In genomic region chr2:164403396-164404081, GRCm38 (mm10) we compare ENCODE assay signal across 10 mouse cellular contexts. TPM values are rescaled to one million over a fixed set of nuclear protein-coding genes. Genes with fewer than 3 reads are reported as not detected.
A peak's percentile ranks its signal among the peaks of the same experiment; 100 is the strongest.
DNase-seq lines count a peak whose midpoint lies in the region; ATAC-seq lines count a peak whose summit lies in the region.
"Had no signal": no experiment of that assay in that cellular context is flagged by ENCODE, and none has a peak within 500 bp of the region (broad histone marks: within the 10 kb centered on the region; RNA-seq: fewer than 3 reads in every experiment).

No protein-coding gene starts in this region.

- no peak overlapping the region for H3K4me3 ChIP-seq in liver, embryonic 11.5 days (ENCODE audit: low read depth, low read length)
- H3K4me3 ChIP-seq in limb, embryonic 10.5 days: peak overlapping the region; percentile 49; the same call in 1 of the 2 replicates

- no peak overlapping the region for H3K4me2 ChIP-seq in liver, embryonic 11.5 days

- peak; percentile 39 to 57 for DNase-seq in frontal cortex, postnatal 10 days (ENCODE audit: low spot score in 2 of 2)
- DNase-seq in liver, embryonic 11.5 days (ENCODE audit: low spot score): no peak
- DNase-seq in liver: no peak
- no peak for DNase-seq in limb, embryonic 10.5 days (ENCODE audit: low spot score)
- DNase-seq in gastrocnemius, postnatal 14 days: no peak
- no peak for DNase-seq in layer of hippocampus, adult 9-10 months (ENCODE audit: low spot score)

- no peaks in the 10 kb centered on the region for H3K36me3 ChIP-seq in liver, embryonic 11.5 days (ENCODE audit: control insufficient read depth, insufficient read depth, low read length)
- no peaks in the 10 kb centered on the region for H3K36me3 ChIP-seq in limb, embryonic 10.5 days

- H3K9me3 ChIP-seq in liver, embryonic 11.5 days (ENCODE audit: control insufficient read depth, low read length): no peaks in the 10 kb centered on the region
- H3K9me3 ChIP-seq in limb, embryonic 10.5 days (replicated peaks): no peaks in the 10 kb centered on the region

- H3K9ac ChIP-seq in liver, embryonic 11.5 days (ENCODE audit: low read depth, low read length): no peak overlapping the region

- peaks cover 2% of the 10 kb centered on the region; the same call in 1 of the 2 replicates for H3K4me1 ChIP-seq in liver, embryonic 11.5 days (replicated peaks; ENCODE audit: control insufficient read depth, insufficient read depth, low read length)
- H3K4me1 ChIP-seq in limb, embryonic 10.5 days: peaks cover 44% of the 10 kb centered on the region

- ATAC-seq in frontal cortex, adult (ENCODE audit: low TSS enrichment): no peak
- 0 out of 2 replicates have a peak, but pooled peaks have one; percentile 14 for ATAC-seq in liver, embryonic 11.5 days (replicated peaks; ENCODE audit: low FRiP score)
- ATAC-seq in megakaryocyte-erythroid progenitor cell, adult 5-6 weeks (replicated peaks; ENCODE audit: low FRiP score, low TSS enrichment, poor library complexity, severe bottlenecking): 0 out of 2 replicates have a peak, but pooled peaks have one; percentile 6
- ATAC-seq: midbrain, embryonic 16.5 days had no signal

- peaks cover 99% of the 10 kb centered on the region for H3K27me3 ChIP-seq in liver, embryonic 11.5 days (replicated peaks; ENCODE audit: control insufficient read depth, insufficient read depth, low read length)
- peaks cover 100% of the 10 kb centered on the region for H3K27me3 ChIP-seq in limb, embryonic 10.5 days (ENCODE audit: low read depth, poor library complexity, severe bottlenecking)

- 8% methylated on average over 14 of the region's 14 CpGs for WGBS in liver, embryonic 11.5 days
- 8% methylated on average over 14 of the region's 14 CpGs for WGBS in limb, embryonic 10.5 days

- no peak overlapping the region for H3K27ac ChIP-seq in liver, embryonic 11.5 days (ENCODE audit: low read depth, low read length)
- H3K27ac ChIP-seq in limb, embryonic 10.5 days: no peak overlapping the region

- intact Hi-C loops in gastrocnemius, postnatal 14 days (cut with DNase I; ENCODE audit: low total_unique reads): no loop called here

RNA-seq across cellular contexts. Expression of gene Rbpjl, which starts 0.6 kb away (rescaled TPM):
- polyA plus RNA-seq in liver, embryonic 11.5 days (2014; fragmentation: Nextera tagmentation; extraction: Ambion mirVana): 0.04 and 0.12 TPM in 2 replicates
- polyA plus RNA-seq in limb, embryonic 10.5 days (2016; fragmentation: Nextera tagmentation; extraction: Ambion mirVana): 0.03 TPM in 1 of 2 replicates, not detected in the other
- not detected in 2 replicates for total RNA-seq in megakaryocyte-erythroid progenitor cell, adult 5-6 weeks (2014; fragmentation: Nextera tagmentation)
- not detected in 2 replicates for total RNA-seq in megakaryocyte-erythroid progenitor cell, adult 5-6 weeks (2017)
- total RNA-seq in gastrocnemius, postnatal 14 days (2021): under 1 TPM in 1 of 2 experiments, not detected in 1; 0.07 TPM

RNA-seq across cellular contexts. Expression of gene Matn4, which starts 1.4 kb away (rescaled TPM):
- polyA plus RNA-seq in liver, embryonic 11.5 days (2014; fragmentation: Nextera tagmentation; extraction: Ambion mirVana): 0.14 and 0.32 TPM in 2 replicates
- 0.15 and 3.0 TPM in 2 replicates for polyA plus RNA-seq in limb, embryonic 10.5 days (2016; fragmentation: Nextera tagmentation; extraction: Ambion mirVana)
- not detected in 2 replicates for total RNA-seq in megakaryocyte-erythroid progenitor cell, adult 5-6 weeks (2014; fragmentation: Nextera tagmentation)
- total RNA-seq in megakaryocyte-erythroid progenitor cell, adult 5-6 weeks (2017): 0.09 TPM in 1 of 2 replicates, not detected in the other
- total RNA-seq in gastrocnemius, postnatal 14 days (2021): 1 to 10 TPM; 3.7 to 5.4 TPM

RNA-seq across cellular contexts. Expression of gene Slpi, which starts 14.6 kb away (rescaled TPM):
- polyA plus RNA-seq in liver, embryonic 11.5 days (2014; fragmentation: Nextera tagmentation; extraction: Ambion mirVana): 9.4 and 11.6 TPM in 2 replicates
- 0.46 TPM in 1 of 2 replicates, not detected in the other for polyA plus RNA-seq in limb, embryonic 10.5 days (2016; fragmentation: Nextera tagmentation; extraction: Ambion mirVana)
- total RNA-seq in megakaryocyte-erythroid progenitor cell, adult 5-6 weeks (2014; fragmentation: Nextera tagmentation): not detected in 2 replicates
- not detected in 2 replicates for total RNA-seq in megakaryocyte-erythroid progenitor cell, adult 5-6 weeks (2017)
- total RNA-seq in gastrocnemius, postnatal 14 days (2021): under 1 TPM; 0.64 to 0.66 TPM
- total RNA-seq: left cerebral cortex, postnatal 25 days had no signal
- polyA plus RNA-seq: midbrain, embryonic 16.5 days had no signal

RNA-seq across cellular contexts. Expression of gene Sdc4, which starts 40.1 kb away (rescaled TPM):
- polyA plus RNA-seq in liver, embryonic 11.5 days (2014; fragmentation: Nextera tagmentation; extraction: Ambion mirVana): 38.9 and 39.2 TPM in 2 replicates
- 22.1 and 24.2 TPM in 2 replicates for polyA plus RNA-seq in limb, embryonic 10.5 days (2016; fragmentation: Nextera tagmentation; extraction: Ambion mirVana)
- total RNA-seq in megakaryocyte-erythroid progenitor cell, adult 5-6 weeks (2014; fragmentation: Nextera tagmentation): 1.0 and 5.3 TPM in 2 replicates
- 0.23 and 1.3 TPM in 2 replicates for total RNA-seq in megakaryocyte-erythroid progenitor cell, adult 5-6 weeks (2017)
- 10 to 100 TPM; 45.1 to 72.6 TPM for total RNA-seq in gastrocnemius, postnatal 14 days (2021)

RNA-seq across cellular contexts. Expression of gene Sys1, which starts 53.2 kb away (rescaled TPM):
- 49.1 and 52.8 TPM in 2 replicates for polyA plus RNA-seq in liver, embryonic 11.5 days (2014; fragmentation: Nextera tagmentation; extraction: Ambion mirVana)
- 54.4 and 54.5 TPM in 2 replicates for polyA plus RNA-seq in limb, embryonic 10.5 days (2016; fragmentation: Nextera tagmentation; extraction: Ambion mirVana)
- total RNA-seq in megakaryocyte-erythroid progenitor cell, adult 5-6 weeks (2014; fragmentation: Nextera tagmentation): 25.7 and 26.7 TPM in 2 replicates
- 10.9 and 16.0 TPM in 2 replicates for total RNA-seq in megakaryocyte-erythroid progenitor cell, adult 5-6 weeks (2017)
- 10 to 100 TPM; 15.0 to 15.6 TPM for total RNA-seq in gastrocnemius, postnatal 14 days (2021)

Comparison
In these comparisons a context has a peak if more than half of its experiments do, and no peak if none do; other contexts are left out.
1. DNase-seq: peak in frontal cortex, postnatal 10 days (2 of 2); none in liver, embryonic 11.5 days (single experiment), liver (single experiment), limb, embryonic 10.5 days (single experiment), gastrocnemius, postnatal 14 days (single experiment) and layer of hippocampus, adult 9-10 months (single experiment).
2. RNA of gene Matn4, which starts 1.4 kb away (total RNA-seq): 3.7 to 5.4 TPM in gastrocnemius, postnatal 14 days; 0.09 TPM in megakaryocyte-erythroid progenitor cell, adult 5-6 weeks; every median in the first group is over 4 times any median in the second.